In the genomic region with DNA sequence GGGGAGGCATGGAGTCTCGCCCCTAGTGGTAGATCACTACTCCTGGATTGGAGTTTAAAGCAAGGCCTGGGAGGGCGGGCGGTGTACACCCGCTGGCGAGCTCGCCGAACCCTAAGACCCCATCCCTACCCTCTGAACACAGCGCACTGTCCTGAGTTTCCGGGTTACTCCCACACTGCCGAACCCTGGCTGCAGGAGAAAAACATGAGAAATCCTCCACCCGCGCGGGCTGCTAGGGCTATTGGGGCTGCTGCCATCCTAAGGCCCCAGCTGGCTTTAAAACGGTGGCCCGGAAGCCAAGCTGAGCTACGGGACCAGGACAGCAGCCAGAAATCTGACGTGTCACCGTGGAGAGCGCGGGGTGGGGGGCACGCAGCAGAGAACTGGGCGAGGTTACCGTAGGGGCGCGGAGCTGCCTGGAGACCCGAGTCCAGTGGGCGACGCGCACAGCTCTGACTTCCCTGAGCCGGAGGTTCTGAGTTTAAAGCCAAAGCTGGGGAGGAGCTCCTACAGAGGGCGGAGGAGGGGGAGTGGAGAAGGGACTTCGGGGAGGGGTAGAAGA, we compare ENCODE assay signal across 7 mouse cellular contexts. TPM values are rescaled to one million over a fixed set of nuclear protein-coding genes. Genes with fewer than 3 reads are reported as not detected.
A peak's percentile ranks its signal among the peaks of the same experiment; 100 is the strongest.
DNase-seq lines count a peak whose midpoint lies in the region; ATAC-seq and TF ChIP-seq lines count a peak whose summit lies in the region.

A gene (minus strand): TSS at position 546 of the 562 bp plus-strand sequence.

- peak within 1 kb of the TSS; percentile 84 for H3K4me2 ChIP-seq in embryonic facial prominence, embryonic 12.5 days (replicated peaks)

- DNase-seq in heart, adult 18-20 months, result peak; percentile 76 to 86
- DNase-seq in kidney, adult 11 months, result peak; percentile 75
- DNase-seq in left cerebral cortex, postnatal 4 days, result peak; percentile 76
- DNase-seq in mesoderm, embryonic 11.5 days (ENCODE audit: low read depth, low spot score), result peak; percentile 74
- peak; percentile 18 to 29 for DNase-seq in right cerebral cortex, postnatal 36 days (ENCODE audit: low spot score in 2 of 2)

- peak within 1 kb of the TSS; percentile 53 for H3K4me3 ChIP-seq in bone marrow, adult 2 months (replicated peaks; ENCODE audit: control insufficient read depth, low read depth, low read length)
- H3K4me3 ChIP-seq in embryonic facial prominence, embryonic 12.5 days, result peak within 1 kb of the TSS; percentile 54

- ATAC-seq in embryonic facial prominence, embryonic 12.5 days (ENCODE audit: insufficient number of reproducible peaks, insufficient read depth, low FRiP score, low TSS enrichment), result peak; percentile 90

- H3K4me1 ChIP-seq in bone marrow, adult 2 months (ENCODE audit: control insufficient read depth, insufficient read depth, low read length), result no peaks in the 10 kb centered on the region
- H3K4me1 ChIP-seq in embryonic facial prominence, embryonic 12.5 days, result 0 out of 2 replicates have a peak, but pooled peaks cover 5% of the 10 kb centered on the region

- WGBS in bone marrow, adult 2 months, result 1% methylated on average over 32 of the region's 32 CpGs
- under 1% methylated on average over 32 of the region's 32 CpGs for WGBS in embryonic facial prominence, embryonic 12.5 days

- H3K27me3 ChIP-seq in embryonic facial prominence, embryonic 12.5 days, result no peaks in the 10 kb centered on the region

- no peak within 1 kb of the TSS; the same call in 1 of the 2 replicates for H3K27ac ChIP-seq in bone marrow, adult 2 months (ENCODE audit: control insufficient read depth, insufficient read depth, low read depth, low read length, poor library complexity)
- no peak within 1 kb of the TSS for H3K27ac ChIP-seq in embryonic facial prominence, embryonic 12.5 days

- peak within 1 kb of the TSS; percentile 74 for H3K9ac ChIP-seq in embryonic facial prominence, embryonic 12.5 days

- no peak for TF ChIP-seq CTCF in bone marrow, adult 2 months (IDR thresholded peaks at IDR 0.05; ENCODE audit: control insufficient read depth, insufficient read depth, low read length)

- no peak for TF ChIP-seq POLR2A in bone marrow, adult 2 months (IDR thresholded peaks at IDR 0.05; ENCODE audit: borderline replicate concordance, control insufficient read depth, low read depth, low read length)

- intact Hi-C loops in left cerebral cortex, postnatal 4 days (cut with DNase I), result no loop called here

- H3K36me3 ChIP-seq in embryonic facial prominence, embryonic 12.5 days, result no peaks in the 10 kb centered on the region

- H3K9me3 ChIP-seq in embryonic facial prominence, embryonic 12.5 days, result no peaks in the 10 kb centered on the region

RNA-seq across cellular contexts. Expression of the gene that starts here (rescaled TPM):
- polyA plus RNA-seq in bone marrow, adult 2 months (2011; ENCODE audit: insufficient read depth, insufficient read length, low replicate concordance, missing spikeins), result not detected in 2 replicates
- 4.9 and 5.3 TPM in 2 replicates for polyA plus RNA-seq in embryonic facial prominence, embryonic 12.5 days (2016; fragmentation: Nextera tagmentation; extraction: Ambion mirVana)
- total RNA-seq in heart, adult 18-20 months (2021), result 1 to 10 TPM; 4.1 to 5.3 TPM
- total RNA-seq in left cerebral cortex, postnatal 4 days (2021), result 1 to 10 TPM; 2.0 to 2.9 TPM

Comparison
In these comparisons a context has a peak if more than half of its experiments do, and no peak if none do; other contexts are left out.
1. DNase-seq: peak in every context shown above with its lines; median percentile 81 in heart, adult 18-20 months; 76 in left cerebral cortex, postnatal 4 days; 75 in kidney, adult 11 months; 74 in mesoderm, embryonic 11.5 days; 24 in right cerebral cortex, postnatal 36 days.